Mouse (Mus musculus) lung, embryonic 14.5 days (tissue): ENCODE measurements around the gene Arntl. TPM values are rescaled to one million over a fixed set of nuclear protein-coding genes. Genes with fewer than 3 reads are reported as not detected.

ENCODE experiments used
- ATAC-seq: fragments of 200-750 bp; cut with Nextera tagmentation; 2 replicates; pipeline ENCODE4 v1.8.0; 2017; ENCODE audit warnings: mild to moderate bottlenecking, moderate TSS enrichment, moderate library complexity; ENCODE audit not compliant: insufficient read depth
- DNase-seq: peaks from one replicate; pipeline ENCODE4 v3.0.0-alpha.2; 2015
- H3K27ac ChIP-seq: fragments of 300-500 bp; sonication (generic); 2 replicates; pipeline ENCODE4 v1.5.1; 2014; ENCODE audit warnings: low read depth, mild to moderate bottlenecking, moderate library complexity
- H3K27me3 ChIP-seq: fragments of 300-500 bp; sonication (generic); 2 replicates; pipeline ENCODE4 v1.6.1; 2014; ENCODE audit warnings: low read length, control low read depth; ENCODE audit not compliant: insufficient read depth
- H3K36me3 ChIP-seq: fragments of 300-500 bp; sonication (generic); 2 replicates; pipeline ENCODE4 v1.6.1; 2014; ENCODE audit warnings: control low read depth; ENCODE audit not compliant: insufficient read depth
- H3K4me1 ChIP-seq: fragments of 300-500 bp; sonication (generic); 2 replicates; pipeline ENCODE4 v1.6.1; 2014; ENCODE audit warnings: antibody characterized with exemption, control low read depth; ENCODE audit not compliant: insufficient read depth
- H3K4me2 ChIP-seq: fragments of 300-500 bp; sonication (generic); 2 replicates; pipeline ENCODE4 v1.6.1; 2014; ENCODE audit warnings: mild to moderate bottlenecking
- H3K4me3 ChIP-seq: fragments of 300-500 bp; sonication (generic); 2 replicates; pipeline ENCODE4 v1.5.1; 2014; ENCODE audit warnings: low read depth, low read length
- H3K9ac ChIP-seq: fragments of 300-500 bp; sonication (generic); 2 replicates; pipeline ENCODE4 v1.6.1; 2014
- H3K9me3 ChIP-seq: fragments of 300-500 bp; sonication (generic); 2 replicates; pipeline ENCODE4 v1.6.1; 2016; ENCODE audit warnings: low read depth, low read length, control low read depth
- CTCF ChIP-seq: IDR thresholded peaks from 2 replicates; pipeline ENCODE4 v1.5.1; 2016; ENCODE audit warnings: antibody characterized with exemption, low read depth
- WGBS: fragments of 180-500 bp; shearing (Covaris S2); extraction: QIAGEN DNeasy Blood & Tissue Kit; methylation state at CpG from one replicate; pipeline ENCODE4 v1.1.7; 2014; 5-methylcytosine and 5-hydroxymethylcytosine counted together
- polyA plus RNA-seq: library from polyadenylated mRNA; unstranded; fragments of >200 nt; fragmentation: Nextera tagmentation; extraction: Ambion mirVana; gene quantifications from 2 replicates; pipeline ENCODE4 v1.2.1, GENCODE M21; 2014

Arntl gene
- polyA plus RNA-seq, 1 experiment from 2014 or later = 10.6 TPM

GRCm38 (mm10) chr7:113277245-113277644 lies 70.0 kb downstream of the Arntl start:
- Histone ChIP-seq H3K36me3 (no peaks in the 10 kb centered on the region), H3K4me1 (no peaks in the 10 kb centered on the region), H3K9ac (no peak overlapping the region), H3K27ac (no peak overlapping the region), H3K4me2 (no peak overlapping the region), H3K4me3 (no peak overlapping the region), H3K9me3 (no peaks in the 10 kb centered on the region), H3K27me3 (no peaks in the 10 kb centered on the region)
- DNase-seq (peak; percentile 21), ATAC-seq (no peak)
- 34% methylated on average over 2 of the region's 2 CpGs for WGBS
- TF ChIP-seq CTCF = no peak

- H3K4me1 ChIP-seq = no peaks in the 10 kb centered on the region
- H3K4me2 ChIP-seq = no peak overlapping the region
These were observed 71.2 kb downstream of the Arntl start for GRCm38 (mm10) chr7:113278493-113278892.

GRCm38 (mm10) chr7:113279246-113279645 lies 72.0 kb downstream of the Arntl start:
- Histone ChIP-seq H3K27me3 (no peaks in the 10 kb centered on the region), H3K9ac (no peak overlapping the region), H3K4me2 (no peak overlapping the region), H3K9me3 (no peaks in the 10 kb centered on the region), H3K27ac (no peak overlapping the region), H3K4me3 (no peak overlapping the region), H3K4me1 (no peaks in the 10 kb centered on the region), H3K36me3 (0 out of 2 replicates have a peak, but pooled peaks cover 3% of the 10 kb centered on the region)
- WGBS = 67% methylated on average over 2 of the region's 2 CpGs
- ATAC-seq (no peak), DNase-seq (no peak)
- TF ChIP-seq CTCF = no peak

More at GRCm38 (mm10) chr7:113278493-113278892, 71.2 kb downstream of the Arntl start:
- H3K27me3 ChIP-seq = no peaks in the 10 kb centered on the region
- no peak overlapping the region for H3K4me3 ChIP-seq
- no peak for TF ChIP-seq CTCF
- H3K9me3 ChIP-seq = no peaks in the 10 kb centered on the region
- no peak for ATAC-seq
- no peak overlapping the region for H3K9ac ChIP-seq
- WGBS = 82% methylated on average over 4 of the region's 4 CpGs
- H3K36me3 ChIP-seq = no peaks in the 10 kb centered on the region
- no peak overlapping the region for H3K27ac ChIP-seq
- DNase-seq = no peak

GRCm38 (mm10) chr7:113285405-113285804 lies 78.1 kb downstream of the Arntl start:
- no peaks in the 10 kb centered on the region for H3K9me3 ChIP-seq
- ATAC-seq (no peak), DNase-seq (no peak)
- H3K4me1 ChIP-seq = no peaks in the 10 kb centered on the region
- H3K4me3 ChIP-seq = no peak overlapping the region
- H3K27me3 ChIP-seq = no peaks in the 10 kb centered on the region
- H3K4me2 ChIP-seq = no peak overlapping the region
- no peak for TF ChIP-seq CTCF
- H3K27ac ChIP-seq = no peak overlapping the region
- H3K36me3 ChIP-seq = 0 out of 2 replicates have a peak, but pooled peaks cover 3% of the 10 kb centered on the region
- WGBS = 76% methylated on average over 2 of the region's 2 CpGs
- no peak overlapping the region for H3K9ac ChIP-seq

GRCm38 (mm10) chr7:113289211-113289610 lies 81.9 kb downstream of the Arntl start:
- H3K27me3 ChIP-seq = no peaks in the 10 kb centered on the region
- H3K9me3 ChIP-seq = no peaks in the 10 kb centered on the region
- H3K4me2 ChIP-seq = no peak overlapping the region
- no peak overlapping the region for H3K4me3 ChIP-seq
- no peak for ATAC-seq
- no peaks in the 10 kb centered on the region for H3K36me3 ChIP-seq
- H3K27ac ChIP-seq = no peak overlapping the region
- no peak overlapping the region for H3K9ac ChIP-seq
- TF ChIP-seq CTCF = no peak
- no peak for DNase-seq
- H3K4me1 ChIP-seq = no peaks in the 10 kb centered on the region
- 50% methylated on average over 1 of the region's 1 CpGs for WGBS

- Histone ChIP-seq H3K9me3 (no peaks in the 10 kb centered on the region), H3K27me3 (no peaks in the 10 kb centered on the region), H3K4me2 (no peak overlapping the region), H3K36me3 (no peaks in the 10 kb centered on the region), H3K27ac (no peak overlapping the region), H3K9ac (no peak overlapping the region), H3K4me1 (no peaks in the 10 kb centered on the region; the same call in 1 of the 2 replicates), H3K4me3 (no peak overlapping the region)
- 79% methylated on average over 5 of the region's 5 CpGs for WGBS
- DNase-seq (no peak), ATAC-seq (no peak)
- no peak for TF ChIP-seq CTCF
These were observed 84.5 kb downstream of the Arntl start for GRCm38 (mm10) chr7:113291741-113292140.

GRCm38 (mm10) chr7:113292193-113292592 lies 84.9 kb downstream of the Arntl start:
- Histone ChIP-seq H3K4me2 (no peak overlapping the region), H3K4me3 (no peak overlapping the region), H3K27ac (no peak overlapping the region), H3K9ac (no peak overlapping the region), H3K9me3 (no peaks in the 10 kb centered on the region), H3K27me3 (no peaks in the 10 kb centered on the region), H3K36me3 (no peaks in the 10 kb centered on the region), H3K4me1 (no peaks in the 10 kb centered on the region; the same call in 1 of the 2 replicates)
- ATAC-seq = no peak
- WGBS = 57% methylated on average over 4 of the region's 4 CpGs
- no peak for DNase-seq
- no peak for TF ChIP-seq CTCF

GRCm38 (mm10) chr7:113294598-113294997 lies 87.3 kb downstream of the Arntl start:
- H3K9ac ChIP-seq = no peak overlapping the region
- TF ChIP-seq CTCF = no peak
- H3K4me2 ChIP-seq = no peak overlapping the region
- DNase-seq (no peak), ATAC-seq (no peak)
- H3K4me1 ChIP-seq = no peaks in the 10 kb centered on the region; the same call in 1 of the 2 replicates
- no peaks in the 10 kb centered on the region for H3K36me3 ChIP-seq
- no peaks in the 10 kb centered on the region for H3K27me3 ChIP-seq
- no peaks in the 10 kb centered on the region for H3K9me3 ChIP-seq
- WGBS = 77% methylated on average over 6 of the region's 6 CpGs
- H3K27ac ChIP-seq = no peak overlapping the region; the same call in 1 of the 2 replicates
- no peak overlapping the region for H3K4me3 ChIP-seq
